Mouse (Mus musculus) kidney, postnatal 36 days (tissue): Measurements from ENCODE around the gene Zfp39.

ENCODE experiments used
- DNase-seq, 2 experiments: peaks; one replicate each; pipeline ENCODE4 v3.0.0; 2021 to 2022; ENCODE audit warnings: mixed read lengths in 2 of 2

Zfp39 gene

DNA sequence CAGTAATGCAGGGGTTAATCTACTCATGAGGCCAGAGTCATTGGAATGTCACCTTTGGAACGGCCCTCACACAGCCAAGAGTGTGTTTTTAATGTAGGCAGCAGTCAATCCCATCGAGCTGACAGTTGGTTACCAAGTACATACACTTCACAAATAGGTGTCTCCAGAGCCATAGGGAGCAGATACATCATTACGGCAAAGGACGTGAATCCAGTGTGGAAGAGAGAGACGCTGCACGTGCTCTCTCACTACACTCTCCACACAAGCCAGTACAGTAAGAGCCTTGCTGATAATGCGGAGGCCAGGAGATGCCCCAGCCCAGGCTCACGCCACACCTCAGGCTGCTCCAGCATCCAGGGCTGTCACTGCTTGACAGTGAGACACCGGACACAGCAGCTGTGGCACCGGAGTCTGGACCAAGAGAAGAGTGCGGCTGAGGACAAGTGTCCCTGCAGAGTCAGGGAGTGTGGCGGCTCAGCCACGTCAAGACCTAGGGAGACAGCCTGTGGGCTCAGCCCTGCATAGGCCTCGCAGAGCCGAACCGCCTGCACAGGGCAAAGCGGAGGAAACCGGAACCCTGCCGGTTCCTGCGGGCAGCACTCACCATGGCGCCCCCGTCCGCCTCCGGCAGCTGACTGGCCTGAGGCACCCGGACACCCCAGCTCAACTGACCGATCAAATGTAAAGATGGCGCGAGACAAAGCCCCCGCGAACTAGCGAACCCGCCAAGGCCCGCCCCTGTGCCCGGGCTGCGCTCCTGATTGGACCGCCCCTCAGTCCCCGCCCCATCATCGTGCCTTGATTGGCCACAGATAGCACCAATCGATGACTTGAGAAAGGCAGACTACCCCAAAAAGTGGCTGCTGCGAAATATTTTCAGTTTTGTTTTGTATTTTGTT is at the start of gene Zfp39:
Gene Zfp39 (minus strand): TSS at position 715 of the 899 bp plus-strand sequence.
- DNase-seq, result peak; percentile 95 to 97

GRCm38 (mm10) chr11:58953351-58954169 is 49.5 kb upstream of the Zfp39 start:
- DNase-seq, result peak in 1 of 2 experiments; percentile 47

- no peak for DNase-seq
These were observed 47.2 kb upstream of the Zfp39 start for GRCm38 (mm10) chr11:58951210-58951609.

DNA sequence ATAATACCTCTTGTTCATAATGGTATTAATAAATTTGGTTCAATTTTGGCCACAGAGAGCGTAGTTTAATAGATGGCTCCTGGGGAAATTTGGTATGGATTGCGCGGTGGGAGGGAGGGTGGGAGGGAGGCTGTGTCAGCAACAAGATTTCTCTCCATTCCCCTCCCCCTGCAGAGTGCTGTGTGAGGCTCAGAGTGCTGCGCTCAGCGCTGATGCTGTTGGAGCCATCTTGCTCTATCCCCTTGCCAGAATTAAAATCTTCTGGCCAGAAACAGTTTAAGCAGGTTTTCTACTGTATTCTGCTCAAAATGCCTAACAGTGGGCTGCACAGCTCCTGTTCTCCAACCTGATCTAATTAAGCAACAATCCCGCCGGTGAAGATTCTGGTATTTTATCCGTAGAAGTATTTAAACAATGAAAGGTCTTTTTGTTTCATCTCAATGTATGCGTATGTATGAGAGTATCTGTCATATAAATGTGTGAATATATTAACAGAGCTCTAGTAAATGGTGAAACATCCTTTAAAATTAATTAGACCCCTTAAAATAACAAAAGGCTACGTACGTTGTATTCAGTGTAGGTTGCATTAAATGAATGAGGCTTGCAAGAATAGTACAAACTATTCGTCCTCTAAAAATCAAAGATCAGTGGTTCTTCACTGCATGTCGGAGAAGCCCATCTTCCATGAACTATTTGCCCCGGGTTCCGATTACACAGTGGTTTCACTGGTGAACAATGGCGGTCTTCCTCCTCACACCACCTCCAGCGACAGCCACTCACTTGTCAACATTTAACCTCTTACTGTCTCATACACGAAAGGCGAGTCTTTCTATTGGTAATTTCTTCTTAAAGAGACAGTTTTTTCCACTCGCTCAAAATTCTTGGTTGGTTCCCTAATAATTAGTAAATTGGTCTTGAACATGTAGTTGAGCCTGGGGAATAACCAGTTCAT is 45.7 kb upstream of the Zfp39 start:
- no peak for DNase-seq

- DNase-seq, result peak; percentile 61 to 76
These were observed 44.8 kb upstream of the Zfp39 start, which contains the start of gene Hist3h2ba for GRCm38 (mm10) chr11:58948542-58949479. Gene Hist3h2ba, plus strand, starts transcription at chr11:58948920.

DNA sequence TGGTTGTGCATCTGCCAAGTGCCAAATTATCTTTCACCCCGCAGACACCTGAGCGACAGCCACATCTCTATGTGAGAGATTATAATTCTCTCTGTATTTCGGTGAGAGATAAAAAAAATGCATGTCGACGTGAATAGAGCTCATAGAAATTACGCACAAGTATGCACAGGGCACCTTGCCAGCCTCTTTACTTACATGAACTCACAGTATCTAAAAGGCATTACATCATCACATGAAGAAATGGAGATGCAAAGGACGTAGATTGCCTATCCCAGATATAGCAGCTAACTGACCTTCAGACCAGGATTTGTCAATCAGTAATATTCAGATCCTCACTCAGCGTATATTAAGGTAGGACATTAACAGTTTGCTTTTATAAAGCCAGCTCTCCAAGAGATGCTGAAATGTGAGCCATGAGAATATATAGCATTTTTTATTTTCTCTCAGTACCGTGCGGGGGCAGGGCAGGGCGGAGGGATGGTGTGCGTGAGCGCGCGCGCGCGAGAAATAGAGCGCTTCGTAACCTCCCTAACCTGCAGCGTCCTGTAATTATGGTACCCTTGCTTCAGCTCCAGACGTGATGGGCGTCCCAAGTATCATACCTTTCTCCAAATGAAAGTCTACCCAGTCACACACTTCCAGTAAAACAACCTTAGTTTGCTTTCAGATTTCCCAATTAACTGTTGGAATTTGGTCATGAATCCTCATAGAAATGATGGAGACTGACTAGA is 43.9 kb upstream of the Zfp39 start:
- no peak for DNase-seq

DNA sequence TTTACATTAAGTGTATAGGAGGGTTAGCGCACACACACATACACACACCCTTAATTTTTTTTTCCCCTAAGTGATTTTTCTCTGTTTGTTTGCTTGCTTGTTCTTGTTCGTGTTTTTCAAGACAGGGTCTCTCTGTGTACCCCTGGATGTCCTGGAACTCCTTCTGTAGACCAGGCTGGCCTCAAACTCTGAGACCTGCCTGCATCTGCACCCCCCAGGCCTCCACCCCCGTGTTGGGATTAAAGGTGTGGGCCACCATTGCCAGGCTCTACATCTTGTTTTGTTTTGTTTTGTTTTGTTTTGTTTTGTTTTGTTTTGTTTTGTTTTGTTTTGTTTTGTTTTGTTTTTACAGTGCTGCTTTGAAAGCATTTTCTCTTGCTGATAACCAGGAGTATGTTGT is 43.3 kb upstream of the Zfp39 start:
- no peak for DNase-seq

- DNase-seq, result no peak
These were observed 40.1 kb upstream of the Zfp39 start for GRCm38 (mm10) chr11:58944136-58944535.

DNA sequence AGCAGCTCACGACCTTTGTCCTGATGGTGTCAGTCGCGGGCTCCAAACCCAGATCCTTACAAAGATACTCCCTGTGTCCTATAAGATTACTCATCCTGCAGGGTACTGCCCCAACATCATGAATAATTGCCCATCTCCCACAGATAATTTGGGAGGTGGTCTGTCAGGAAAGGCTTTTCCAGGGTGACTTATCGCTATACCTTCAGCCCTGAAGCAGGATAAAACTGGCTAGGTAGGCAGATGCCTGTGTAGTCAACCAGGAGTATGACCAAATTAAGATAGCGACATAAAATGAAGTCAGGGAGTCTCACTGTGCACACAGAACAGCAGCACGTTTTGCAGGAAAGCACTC is 35.0 kb upstream of the Zfp39 start:
- DNase-seq, result no peak

GRCm38 (mm10) chr11:58938322-58939087 is 34.5 kb upstream of the Zfp39 start, which contains the start of gene Rnf187:
Gene Rnf187, minus strand, starts transcription at chr11:58938916.
- DNase-seq, result peak; percentile 95 to 96

- peak in 1 of 2 experiments; percentile 33 for DNase-seq
These were observed 33.9 kb upstream of the Zfp39 start for GRCm38 (mm10) chr11:58937909-58938308.

- DNase-seq, result peak in 1 of 2 experiments; percentile 32
These were observed 27.6 kb upstream of the Zfp39 start for GRCm38 (mm10) chr11:58931576-58931975.

DNA sequence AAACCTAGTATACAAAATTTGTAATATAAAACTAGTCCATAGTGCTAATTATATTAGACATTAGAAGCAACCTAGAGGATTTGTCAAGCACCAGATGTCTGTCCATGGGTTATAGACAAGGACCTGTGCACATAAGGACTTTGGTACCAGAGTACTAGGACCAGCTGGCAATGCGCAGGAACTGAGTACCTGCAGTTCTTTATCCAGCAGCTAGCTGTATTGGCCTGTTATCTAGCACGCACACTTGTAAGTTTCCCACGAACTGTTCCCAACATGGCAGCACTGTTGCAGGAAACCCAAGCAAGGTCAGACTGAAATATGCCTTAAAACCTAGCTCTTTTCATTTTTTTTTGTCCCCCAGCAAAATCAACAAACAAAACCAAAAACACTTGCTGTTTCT is 26.2 kb upstream of the Zfp39 start:
- no peak for DNase-seq

GRCm38 (mm10) chr11:58929641-58930040 is 25.6 kb upstream of the Zfp39 start:
- peak; percentile 60 to 68 for DNase-seq

- DNase-seq, result no peak
These were observed 25.0 kb upstream of the Zfp39 start for GRCm38 (mm10) chr11:58929055-58929454.

DNA sequence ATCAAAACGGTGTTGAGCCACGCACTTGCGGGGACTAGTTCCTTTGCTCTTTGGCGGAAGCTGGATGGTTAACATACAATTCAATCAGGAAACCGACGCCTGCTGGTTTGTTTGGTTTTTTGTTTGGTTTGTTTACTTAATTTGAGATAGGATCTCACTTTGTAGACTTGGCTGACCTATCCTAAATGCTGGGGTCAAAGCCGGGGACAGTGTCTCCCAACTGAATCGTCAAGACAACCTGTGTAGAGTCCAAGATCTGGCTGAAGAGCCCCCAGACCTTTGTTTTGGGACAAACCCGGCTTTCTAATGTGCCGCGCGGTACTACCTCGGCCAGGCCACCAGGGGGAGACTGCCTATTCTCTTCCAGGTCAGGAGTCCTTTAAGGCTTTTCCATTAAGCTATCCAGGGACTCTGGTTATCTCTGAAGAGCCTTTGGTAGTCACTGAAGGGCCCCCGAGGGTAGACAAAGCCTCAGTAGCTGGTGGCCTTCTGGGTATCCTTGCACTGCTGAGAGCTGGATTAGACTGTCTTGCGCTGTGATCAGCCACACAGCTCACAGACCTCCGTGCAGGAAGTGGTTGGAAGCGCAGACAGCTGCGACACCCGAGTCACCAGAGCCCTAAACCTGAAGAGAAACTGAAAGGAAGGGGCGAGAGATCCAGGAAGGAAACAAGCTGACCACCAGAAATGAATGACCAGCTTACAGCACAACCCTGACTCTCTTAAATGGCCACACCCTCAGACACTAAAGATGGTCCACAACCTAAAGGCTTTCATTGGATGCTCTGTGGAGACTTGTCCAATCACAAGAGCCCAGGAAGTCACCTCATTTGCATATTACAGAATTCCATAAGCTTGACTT is 24.0 kb upstream of the Zfp39 start:
- DNase-seq, result peak; percentile 61 to 75

GRCm38 (mm10) chr11:58927053-58927452 is 23.0 kb upstream of the Zfp39 start:
- DNase-seq, result no peak

DNA sequence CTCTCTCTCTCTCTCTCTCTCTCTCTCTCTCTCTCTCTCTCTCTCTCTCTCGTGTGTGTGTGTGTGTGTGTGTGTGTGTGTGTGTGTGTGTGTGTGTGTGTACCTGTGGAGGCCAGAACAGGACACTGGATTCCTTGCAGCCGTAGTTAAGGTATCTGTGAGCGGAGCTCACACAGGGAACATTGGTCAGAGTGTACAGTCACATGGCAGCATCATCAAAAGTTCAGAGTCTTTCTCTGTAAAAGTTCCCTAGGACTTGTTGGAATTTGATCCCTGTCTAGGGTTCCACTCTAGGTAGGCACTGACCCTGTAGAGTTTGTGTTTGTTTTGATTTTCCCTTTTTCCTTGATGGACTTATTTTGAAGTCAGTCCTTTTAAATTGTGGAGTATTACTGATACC is 22.6 kb upstream of the Zfp39 start:
- DNase-seq, result peak; percentile 62 to 74

DNA sequence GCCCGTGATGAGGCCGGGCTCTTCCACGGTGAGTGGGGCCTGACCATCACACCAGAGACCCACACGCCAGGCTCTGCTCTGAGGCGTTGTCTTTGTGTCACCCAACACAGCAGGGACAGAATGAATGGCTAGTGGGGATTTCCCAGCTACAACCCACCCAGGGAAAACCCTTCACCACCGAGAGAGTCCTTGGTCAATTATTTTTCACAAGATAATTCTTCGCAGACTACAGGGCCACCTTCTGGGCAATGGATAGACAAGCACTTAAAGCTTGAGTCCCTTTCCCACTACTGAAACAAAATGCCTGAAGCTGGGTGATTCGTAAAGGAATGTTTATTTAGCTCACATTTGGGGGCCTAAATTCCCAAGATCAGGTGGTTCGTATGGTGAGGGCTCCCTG is 18.4 kb upstream of the Zfp39 start:
- no peak for DNase-seq
